Mouse (Mus musculus): Measurements from ENCODE around the gene Fars2.

GRCm38 (mm10) chr13:36295848-36296247 is 178.6 kb downstream of the Fars2 start:
- TF ChIP-seq CTCF (IDR thresholded peaks at IDR 0.05; ENCODE audit: extremely low read depth, insufficient read depth, insufficient read length, insufficient replicate concordance) (no peak), POLR2A (IDR thresholded peaks at IDR 0.05; ENCODE audit: low read depth, low read length) (no peak)

Measured in spleen, adult 2 months (tissue).